Mouse (Mus musculus) brain, embryonic 18.5 days (tissue): ENCODE measurements around the gene Gm34653.
"Not testable (repeated sequence)": the region's sequence is repeated elsewhere in the genome, so short reads cannot be mapped to it uniquely, and the experiment has no call there.

Experiments
- DNase-seq: peaks from one replicate; pipeline ENCODE4 v3.0.0-alpha.2; 2012; ENCODE audit warnings: low read depth, low spot score

Gm34653 gene

GRCm38 (mm10) chr2:34815893-34816292 is 16.9 kb upstream of the Gm34653 start:
- not testable (repeated sequence) for DNase-seq

GRCm38 (mm10) chr2:34818492-34818891 is 14.3 kb upstream of the Gm34653 start:
- DNase-seq, result no peak

GRCm38 (mm10) chr2:34825827-34826459 is 6.9 kb upstream of the Gm34653 start, which contains the start of gene Fbxw2:
Gene Fbxw2 (minus strand): TSS chr2:34826311.
- DNase-seq, result peak; percentile 84

GRCm38 (mm10) chr2:34826460-34827231 is 6.2 kb upstream of the Gm34653 start:
- DNase-seq, result no peak

GRCm38 (mm10) chr2:34827591-34827990 is 5.2 kb upstream of the Gm34653 start:
- DNase-seq, result no peak

GRCm38 (mm10) chr2:34828026-34828425 is 4.8 kb upstream of the Gm34653 start:
- DNase-seq, result no peak

- not testable (repeated sequence) for DNase-seq
Measured at GRCm38 (mm10) chr2:34830066-34830465, 2.7 kb upstream of the Gm34653 start.

GRCm38 (mm10) chr2:34833624-34834023 is 817 bp downstream of the Gm34653 start:
- no peak for DNase-seq

- DNase-seq, result no peak
Measured at GRCm38 (mm10) chr2:34835669-34836068, 2.9 kb downstream of the Gm34653 start.

- DNase-seq, result not testable (repeated sequence)
Measured at GRCm38 (mm10) chr2:34840143-34840542, 7.3 kb downstream of the Gm34653 start.

GRCm38 (mm10) chr2:34841706-34842105 is 8.9 kb downstream of the Gm34653 start:
- DNase-seq, result no peak

- DNase-seq, result no peak
Measured at GRCm38 (mm10) chr2:34843211-34843939, 10.6 kb downstream of the Gm34653 start.

- DNase-seq, result no peak
Measured at GRCm38 (mm10) chr2:34847702-34848101, 14.9 kb downstream of the Gm34653 start.

- DNase-seq, result no peak
Measured at GRCm38 (mm10) chr2:34855265-34855664, 22.5 kb downstream of the Gm34653 start.

GRCm38 (mm10) chr2:34857728-34858127 is 24.9 kb downstream of the Gm34653 start:
- DNase-seq, result no peak

- no peak for DNase-seq
Measured at GRCm38 (mm10) chr2:34869680-34870079, 36.9 kb downstream of the Gm34653 start.

GRCm38 (mm10) chr2:34870520-34871474 is 38.0 kb downstream of the Gm34653 start:
- peak; percentile 97 for DNase-seq

- no peak for DNase-seq
Measured at GRCm38 (mm10) chr2:34874271-34874670, 41.5 kb downstream of the Gm34653 start, which contains the start of gene Cutal. Gene Cutal (plus strand): TSS chr2:34874396.

GRCm38 (mm10) chr2:34874816-34875345 is 42.1 kb downstream of the Gm34653 start, which contains the start of gene Psmd5:
Gene Psmd5 (minus strand): TSS chr2:34874968.
- no peak for DNase-seq

GRCm38 (mm10) chr2:34880054-34880453 is 47.2 kb downstream of the Gm34653 start:
- no peak for DNase-seq

- DNase-seq, result no peak
Measured at GRCm38 (mm10) chr2:34882757-34883156, 50.0 kb downstream of the Gm34653 start.
